Mouse (Mus musculus) granulocyte monocyte progenitor cell, adult 5-6 weeks (primary cell): ENCODE measurements around the gene Rft1. TPM values are rescaled to one million over a fixed set of nuclear protein-coding genes. Genes with fewer than 3 reads are reported as not detected.

Experiments used
- ATAC-seq: replicated peaks from 2 replicates; pipeline ENCODE4 v1.8.0; 2016; ENCODE audit warnings: mild to moderate bottlenecking, moderate TSS enrichment, inconsistent platforms; ENCODE audit not compliant: poor library complexity, severe bottlenecking
- total RNA-seq, 2 experiments: library from RNA; stranded (forward) in 1 of 2; stranded (reverse) in 1 of 2; fragments of 200-712, 200-1000 nt in 1 of 2; fragments of >200 nt in 1 of 2; fragmentation: Nextera tagmentation in 1 of 2; gene quantifications; 2 replicates each; pipeline ENCODE4 v1.2.3; 2014 to 2017

Gene Rft1
- total RNA-seq, 2 experiments from 2014 or later = 16.7 to 16.9 TPM

- no peak for ATAC-seq
These were observed 25.9 kb upstream of the Rft1 start for GRCm38 (mm10) chr14:30628235-30628634.

- no peak for ATAC-seq
These were observed 24.3 kb upstream of the Rft1 start for GRCm38 (mm10) chr14:30629839-30630238.

- peak; percentile 57 for ATAC-seq
These were observed 23.2 kb upstream of the Rft1 start for GRCm38 (mm10) chr14:30630811-30631576.

- ATAC-seq = no peak
These were observed 22.3 kb upstream of the Rft1 start for GRCm38 (mm10) chr14:30631834-30632233.

GRCm38 (mm10) chr14:30633708-30634107, 20.5 kb upstream of the Rft1 start:
- ATAC-seq = no peak

GRCm38 (mm10) chr14:30634418-30634817, 19.7 kb upstream of the Rft1 start:
- ATAC-seq = no peak

GRCm38 (mm10) chr14:30635219-30635910, 18.8 kb upstream of the Rft1 start:
- ATAC-seq = peak; percentile 38

- no peak for ATAC-seq
These were observed 17.7 kb upstream of the Rft1 start for GRCm38 (mm10) chr14:30636499-30636898.

GRCm38 (mm10) chr14:30637087-30637486, 17.1 kb upstream of the Rft1 start:
- no peak for ATAC-seq

- no peak for ATAC-seq
These were observed 16.2 kb upstream of the Rft1 start for GRCm38 (mm10) chr14:30638009-30638408.

GRCm38 (mm10) chr14:30638686-30639085, 15.5 kb upstream of the Rft1 start:
- no peak for ATAC-seq

GRCm38 (mm10) chr14:30641748-30642147, 12.4 kb upstream of the Rft1 start:
- ATAC-seq = peak; percentile 95

GRCm38 (mm10) chr14:30644026-30644425, 10.1 kb upstream of the Rft1 start:
- no peak for ATAC-seq

GRCm38 (mm10) chr14:30645066-30645465, 9.1 kb upstream of the Rft1 start:
- ATAC-seq = no peak

GRCm38 (mm10) chr14:30646486-30646885, 7.7 kb upstream of the Rft1 start:
- ATAC-seq = no peak

- peak; percentile 56 for ATAC-seq
These were observed 5.7 kb upstream of the Rft1 start for GRCm38 (mm10) chr14:30648478-30648877.

- no peak for ATAC-seq
These were observed 4.4 kb upstream of the Rft1 start for GRCm38 (mm10) chr14:30649745-30650144.

- peak; percentile 61 for ATAC-seq
These were observed 3.2 kb upstream of the Rft1 start for GRCm38 (mm10) chr14:30650969-30651368.

GRCm38 (mm10) chr14:30654691-30655228, 600 bp downstream of the Rft1 start:
- ATAC-seq = no peak

- ATAC-seq = peak; percentile 54
These were observed 1.4 kb downstream of the Rft1 start for GRCm38 (mm10) chr14:30655531-30655930.

- no peak for ATAC-seq
These were observed 11.9 kb downstream of the Rft1 start for GRCm38 (mm10) chr14:30666061-30666460.
